Mouse (Mus musculus): ENCODE measurements at regions not wholly inside any gene's neighbourhood (a gene's known extent, or its start where the extent isn't known, plus 50 kb on each side); places are given as distances from the start of the nearest gene placed in this dataset.

- no peak for TF ChIP-seq POLR2A (IDR thresholded peaks at IDR 0.05; ENCODE audit: borderline replicate concordance, extremely low read depth, insufficient read depth, insufficient read length, poor library complexity, severe bottlenecking)
- peak; percentile 39; the same call in 1 of the 2 replicates for TF ChIP-seq CTCF (IDR thresholded peaks at IDR 0.05; ENCODE audit: borderline replicate concordance, extremely low read depth, insufficient read depth, insufficient read length)
- DNase-seq (ENCODE audit: low read depth), result peak; percentile 33
Observed at GRCm38 (mm10) chrX:68954687-68955086, 61.8 kb upstream of the Gm6812 start.

- DNase-seq (ENCODE audit: low read depth), result peak; percentile 85
- TF ChIP-seq POLR2A (IDR thresholded peaks at IDR 0.05; ENCODE audit: borderline replicate concordance, extremely low read depth, insufficient read depth, insufficient read length, poor library complexity, severe bottlenecking) (no peak), CTCF (IDR thresholded peaks at IDR 0.05; ENCODE audit: borderline replicate concordance, extremely low read depth, insufficient read depth, insufficient read length) (no peak)
Observed at GRCm38 (mm10) chrX:68953298-68953697, 60.4 kb upstream of the Gm6812 start.

GRCm38 (mm10) chrX:68950730-68951129 lies 57.9 kb upstream of the Gm6812 start:
- TF ChIP-seq CTCF (IDR thresholded peaks at IDR 0.05; ENCODE audit: borderline replicate concordance, extremely low read depth, insufficient read depth, insufficient read length) (no peak), POLR2A (IDR thresholded peaks at IDR 0.05; ENCODE audit: borderline replicate concordance, extremely low read depth, insufficient read depth, insufficient read length, poor library complexity, severe bottlenecking) (no peak)
- peak; percentile 78 for DNase-seq (ENCODE audit: low read depth)

- TF ChIP-seq POLR2A (IDR thresholded peaks at IDR 0.05; ENCODE audit: borderline replicate concordance, extremely low read depth, insufficient read depth, insufficient read length, poor library complexity, severe bottlenecking) (no peak), CTCF (IDR thresholded peaks at IDR 0.05; ENCODE audit: borderline replicate concordance, extremely low read depth, insufficient read depth, insufficient read length) (no peak)
- peak; percentile 61 for DNase-seq (ENCODE audit: low read depth)
Observed at GRCm38 (mm10) chrX:68945741-68946140, 52.9 kb upstream of the Gm6812 start.
